Mouse (Mus musculus): ENCODE measurements around the gene Fam189b. TPM values are rescaled to one million over a fixed set of nuclear protein-coding genes. Genes with fewer than 3 reads are reported as not detected.
A peak's percentile ranks its signal among the peaks of the same experiment; 100 is the strongest.

The Fam189b gene
- total and polyA plus RNA-seq, 3 experiments = 1.1 to 8.4 (median 2.2) TPM

DNA sequence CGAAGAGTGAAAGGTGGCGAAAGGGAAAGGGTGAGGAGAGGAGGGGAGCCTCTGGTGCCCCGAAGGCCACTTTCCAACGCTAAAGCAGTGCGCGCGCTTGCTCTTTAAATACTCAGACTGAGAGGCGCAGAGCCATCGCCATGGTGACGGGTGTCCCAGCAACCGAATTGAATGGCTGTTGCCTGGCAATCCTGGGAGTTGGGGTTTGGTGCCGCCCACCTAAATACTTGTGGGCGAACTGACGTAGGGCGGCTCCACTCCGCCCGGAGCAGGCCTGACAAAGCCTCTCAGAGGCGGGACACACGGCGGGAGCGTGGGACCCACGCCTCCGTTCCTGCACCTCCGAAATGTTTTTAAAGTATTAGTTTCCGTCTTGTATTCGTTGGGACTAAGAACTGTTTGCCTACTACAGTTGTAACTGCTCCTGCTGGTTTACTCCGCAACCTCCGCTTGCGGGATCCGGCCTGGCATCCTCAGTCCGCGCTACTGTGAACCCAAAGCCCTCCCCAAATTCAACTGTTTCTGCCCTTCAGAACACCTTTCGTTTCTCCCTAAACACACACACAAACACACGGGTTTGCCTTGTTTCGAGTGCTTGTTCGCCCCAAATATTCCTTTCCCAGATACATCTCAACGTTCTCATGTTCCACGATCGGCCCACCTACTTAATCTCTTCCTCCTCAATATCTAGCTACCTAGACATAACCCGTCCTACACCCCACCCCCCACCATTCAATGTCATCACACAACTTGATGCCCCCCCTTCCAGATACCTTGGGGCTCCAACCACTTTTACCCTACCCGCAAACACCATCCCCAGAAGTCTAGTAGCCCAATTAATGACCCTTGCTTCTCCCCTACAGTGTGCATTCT is 44.6 kb downstream of the Fam189b start:
- no peak for TF ChIP-seq ZMIZ1 (IDR thresholded peaks at IDR 0.05; ENCODE audit: low read depth, low read length)
- no peak for TF ChIP-seq RAD21 (IDR thresholded peaks at IDR 0.05; ENCODE audit: low read depth, low read length)
- no peak for TF ChIP-seq RCOR1 (conservative IDR thresholded peaks at IDR 0.05; ENCODE audit: low read depth, low read length)
- no peak for TF ChIP-seq JUN (IDR thresholded peaks at IDR 0.05; ENCODE audit: insufficient read depth, low read depth, low read length)
- TF ChIP-seq EP300 (IDR thresholded peaks at IDR 0.05; ENCODE audit: low read length) = no peak
- no peak for TF ChIP-seq SMC3 (IDR thresholded peaks at IDR 0.05; ENCODE audit: low read depth, low read length)
- no peak for TF ChIP-seq KAT2A (IDR thresholded peaks at IDR 0.05; ENCODE audit: insufficient replicate concordance, low read length)
- no peak for TF ChIP-seq POLR2AphosphoS2 (IDR thresholded peaks at IDR 0.05; ENCODE audit: low read depth, low read length)
- Histone ChIP-seq H3K4me3 (replicated peaks in 1 of 3; ENCODE audit: low read depth in 2 of 3, low read length in 2 of 3, poor library complexity in 1 of 3) (peak overlapping the region in 1 of 3 experiments; percentile 43), H3K9ac (ENCODE audit: insufficient read depth, low read depth) (no peak overlapping the region), H3K27ac (ENCODE audit: insufficient read depth, low read depth) (no peak overlapping the region), H3K36me3 (replicated peaks in 1 of 2; ENCODE audit: control insufficient read depth in 1 of 2, insufficient read depth in 1 of 2, low read length in 1 of 2) (peaks cover 0 to 21% of the 10 kb centered on the region in 2 experiments), H3K4me1 (ENCODE audit: control insufficient read depth in 1 of 2, insufficient read depth in 2 of 2) (peaks cover 9 to 34% of the 10 kb centered on the region in 2 experiments), H3K79me2 (replicated peaks; ENCODE audit: control insufficient read depth, extremely low read depth, insufficient read depth, poor library complexity, severe bottlenecking) (no peaks in the 10 kb centered on the region), H3K27me3 (replicated peaks) (no peaks in the 10 kb centered on the region), H3K4me2 (ENCODE audit: insufficient read depth, low read depth, poor library complexity, severe bottlenecking) (peak overlapping the region; percentile 7; the same call in 1 of the 2 replicates), H3K9me3 (replicated peaks; ENCODE audit: low read length) (no peaks in the 10 kb centered on the region)
- no peak for DNase-seq (ENCODE audit: extremely low read depth)
- dilution Hi-C loops (cut with MboI; ENCODE audit: extremely low pct_ligation_motif_present, extremely low pct_unique_long_range_greater_than_20kb, low sequenced_read_pairs) = no loop called here
- in situ Hi-C loops (cut with MboI; ENCODE audit: low pct_ligation_motif_present, low pct_unique_long_range_greater_than_20kb, low sequenced_read_pairs) = no loop called here

DNA sequence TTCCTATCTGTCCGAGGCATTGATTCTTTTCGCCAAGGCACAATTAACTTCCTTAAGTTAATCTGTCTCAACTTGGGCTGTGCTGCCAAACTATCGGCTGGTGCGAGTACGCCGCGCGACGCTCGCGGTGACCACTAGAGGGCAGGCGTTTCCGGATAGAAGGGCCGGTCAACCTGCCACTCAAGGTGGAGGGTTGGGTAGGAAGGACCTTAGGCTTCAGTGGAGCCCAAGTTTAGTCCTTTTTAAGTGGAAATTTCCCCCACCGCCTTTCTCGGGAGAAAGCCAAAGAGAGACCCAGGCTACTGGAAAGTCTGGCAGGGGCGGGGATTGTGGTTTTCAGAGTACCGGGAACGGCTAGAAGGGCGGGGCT is 45.2 kb downstream of the Fam189b start:
- Histone ChIP-seq H3K79me2 (replicated peaks; ENCODE audit: control insufficient read depth, extremely low read depth, insufficient read depth, poor library complexity, severe bottlenecking) (no peaks in the 10 kb centered on the region), H3K4me2 (ENCODE audit: insufficient read depth, low read depth, poor library complexity, severe bottlenecking) (peak overlapping the region; percentile 54), H3K27me3 (replicated peaks) (no peaks in the 10 kb centered on the region), H3K27ac (ENCODE audit: insufficient read depth, low read depth) (no peak overlapping the region), H3K9ac (ENCODE audit: insufficient read depth, low read depth) (peak overlapping the region; percentile 64), H3K9me3 (replicated peaks; ENCODE audit: low read length) (no peaks in the 10 kb centered on the region), H3K4me1 (ENCODE audit: control insufficient read depth in 1 of 2, insufficient read depth in 2 of 2) (peaks cover 12 to 40% of the 10 kb centered on the region in 2 experiments), H3K4me3 (replicated peaks in 1 of 3; ENCODE audit: low read depth in 2 of 3, low read length in 2 of 3, poor library complexity in 1 of 3) (peak overlapping the region in 1 of 3 experiments; percentile 43), H3K36me3 (replicated peaks in 1 of 2; ENCODE audit: control insufficient read depth in 1 of 2, insufficient read depth in 1 of 2, low read length in 1 of 2) (peaks cover 0 to 18% of the 10 kb centered on the region in 2 experiments)
- DNase-seq (ENCODE audit: extremely low read depth) = peak; percentile 77
- in situ Hi-C loops (cut with MboI; ENCODE audit: low pct_ligation_motif_present, low pct_unique_long_range_greater_than_20kb, low sequenced_read_pairs) (no loop called here), dilution Hi-C loops (cut with MboI; ENCODE audit: extremely low pct_ligation_motif_present, extremely low pct_unique_long_range_greater_than_20kb, low sequenced_read_pairs) (no loop called here)
- peak; percentile 75 for TF ChIP-seq ELF1 (IDR thresholded peaks at IDR 0.05; ENCODE audit: low read depth, low read length)
- peak; percentile 37; the same call in 1 of the 2 replicates for TF ChIP-seq CHD2 (IDR thresholded peaks at IDR 0.05; ENCODE audit: low read length)
- peak; percentile 33; the same call in 1 of the 2 replicates for TF ChIP-seq IRF4 (IDR thresholded peaks at IDR 0.05; ENCODE audit: low read depth, low read length)
- peak; percentile 19; the same call in 1 of the 2 replicates for TF ChIP-seq POLR2A (IDR thresholded peaks at IDR 0.05; ENCODE audit: low read depth, low read length)
- TF ChIP-seq POLR2AphosphoS2 (IDR thresholded peaks at IDR 0.05; ENCODE audit: low read depth, low read length) = no peak
- TF ChIP-seq NRF1 (IDR thresholded peaks at IDR 0.05; ENCODE audit: low read depth, low read length) = peak; percentile 28; the same call in 1 of the 2 replicates
- no peak for TF ChIP-seq TBP (conservative IDR thresholded peaks at IDR 0.05; ENCODE audit: low read depth, low read length)
- peak; percentile 46; the same call in 1 of the 2 replicates for TF ChIP-seq HCFC1 (IDR thresholded peaks at IDR 0.05; ENCODE audit: low read depth, low read length)
- TF ChIP-seq RAD21 (IDR thresholded peaks at IDR 0.05; ENCODE audit: low read depth, low read length) = peak; percentile 57
- TF ChIP-seq SMC3 (IDR thresholded peaks at IDR 0.05; ENCODE audit: low read depth, low read length) = peak; percentile 72
- TF ChIP-seq EP300 (IDR thresholded peaks at IDR 0.05; ENCODE audit: low read length) = no peak
- no peak for TF ChIP-seq MAX (IDR thresholded peaks at IDR 0.05; ENCODE audit: low read length)
- TF ChIP-seq ZC3H11A (IDR thresholded peaks at IDR 0.05; ENCODE audit: low read depth, low read length) = peak; percentile 18; the same call in 1 of the 2 replicates
- TF ChIP-seq BHLHE40 (IDR thresholded peaks at IDR 0.05; ENCODE audit: low read depth, low read length) = 0 out of 2 replicates have a peak, but pooled peaks have one; percentile 29
- TF ChIP-seq NELFE (IDR thresholded peaks at IDR 0.05; ENCODE audit: low read depth, low read length) = peak; percentile 44; the same call in 1 of the 2 replicates
- peak; percentile 47 for TF ChIP-seq TCF12 (IDR thresholded peaks at IDR 0.05; ENCODE audit: low read depth, low read length)
- TF ChIP-seq CHD1 (IDR thresholded peaks at IDR 0.05; ENCODE audit: low read depth, low read length) = no peak
- TF ChIP-seq CTCF (conservative IDR thresholded peaks at IDR 0.05 in 1 of 2, IDR thresholded peaks at IDR 0.05 in 1 of 2; ENCODE audit: low read depth in 2 of 2, low read length in 2 of 2) = peak; percentile 63 to 93
- peak; percentile 52 for TF ChIP-seq SIN3A (IDR thresholded peaks at IDR 0.05; ENCODE audit: low read length)
- TF ChIP-seq KAT2A (IDR thresholded peaks at IDR 0.05; ENCODE audit: insufficient replicate concordance, low read length) = 0 out of 2 replicates have a peak, but pooled peaks have one; percentile 15
